Mouse (Mus musculus): ENCODE measurements around the gene Anks1. TPM values are rescaled to one million over a fixed set of nuclear protein-coding genes. Genes with fewer than 3 reads are reported as not detected.

Anks1 gene
- polyA plus RNA-seq, 1 experiment, result 28.9 TPM

GRCm38 (mm10) chr17:28016056-28016797 lies 107.1 kb downstream of the Anks1 start:
- Histone ChIP-seq H3K27ac (ENCODE audit: control insufficient read depth, insufficient read depth, low read depth, low read length, poor library complexity) (peak overlapping the region; percentile 29), H3K4me3 (replicated peaks; ENCODE audit: control insufficient read depth, low read depth, low read length) (no peak overlapping the region), H3K4me1 (ENCODE audit: control insufficient read depth, insufficient read depth, low read length) (peaks cover 16% of the 10 kb centered on the region)
- 43% methylated on average over 8 of the region's 8 CpGs for WGBS
- TF ChIP-seq CTCF (IDR thresholded peaks at IDR 0.05; ENCODE audit: control insufficient read depth, insufficient read depth, low read length) (no peak), POLR2A (IDR thresholded peaks at IDR 0.05; ENCODE audit: borderline replicate concordance, control insufficient read depth, low read depth, low read length) (no peak)

- Histone ChIP-seq H3K4me3 (replicated peaks; ENCODE audit: control insufficient read depth, low read depth, low read length) (no peak overlapping the region), H3K4me1 (ENCODE audit: control insufficient read depth, insufficient read depth, low read length) (peaks cover 12% of the 10 kb centered on the region), H3K27ac (ENCODE audit: control insufficient read depth, insufficient read depth, low read depth, low read length, poor library complexity) (no peak overlapping the region)
- no peak for TF ChIP-seq POLR2A (IDR thresholded peaks at IDR 0.05; ENCODE audit: borderline replicate concordance, control insufficient read depth, low read depth, low read length)
- TF ChIP-seq CTCF (IDR thresholded peaks at IDR 0.05; ENCODE audit: control insufficient read depth, insufficient read depth, low read length), result no peak
- WGBS, result 87% methylated on average over 6 of the region's 6 CpGs
These were observed 109.2 kb downstream of the Anks1 start for GRCm38 (mm10) chr17:28018344-28018743.

GRCm38 (mm10) chr17:28018776-28019175 lies 109.7 kb downstream of the Anks1 start:
- no peak overlapping the region for H3K27ac ChIP-seq (ENCODE audit: control insufficient read depth, insufficient read depth, low read depth, low read length, poor library complexity)
- TF ChIP-seq CTCF (IDR thresholded peaks at IDR 0.05; ENCODE audit: control insufficient read depth, insufficient read depth, low read length), result no peak
- no peak for TF ChIP-seq POLR2A (IDR thresholded peaks at IDR 0.05; ENCODE audit: borderline replicate concordance, control insufficient read depth, low read depth, low read length)
- peaks cover 12% of the 10 kb centered on the region for H3K4me1 ChIP-seq (ENCODE audit: control insufficient read depth, insufficient read depth, low read length)
- WGBS, result 70% methylated on average over 11 of the region's 11 CpGs
- no peak overlapping the region for H3K4me3 ChIP-seq (replicated peaks; ENCODE audit: control insufficient read depth, low read depth, low read length)

GRCm38 (mm10) chr17:28019785-28020696 lies 110.9 kb downstream of the Anks1 start:
- 74% methylated on average over 21 of the region's 21 CpGs for whole genome bisulfite sequencing
- no peak for TF ChIP-seq CTCF (IDR thresholded peaks at IDR 0.05; ENCODE audit: control insufficient read depth, insufficient read depth, low read length)
- TF ChIP-seq POLR2A (IDR thresholded peaks at IDR 0.05; ENCODE audit: borderline replicate concordance, control insufficient read depth, low read depth, low read length), result no peak
- Histone ChIP-seq H3K4me3 (replicated peaks; ENCODE audit: control insufficient read depth, low read depth, low read length) (no peak overlapping the region), H3K27ac (ENCODE audit: control insufficient read depth, insufficient read depth, low read depth, low read length, poor library complexity) (no peak overlapping the region), H3K4me1 (ENCODE audit: control insufficient read depth, insufficient read depth, low read length) (peaks cover 10% of the 10 kb centered on the region)

GRCm38 (mm10) chr17:28021911-28022310 lies 112.8 kb downstream of the Anks1 start:
- peaks cover 3% of the 10 kb centered on the region for H3K4me1 ChIP-seq (ENCODE audit: control insufficient read depth, insufficient read depth, low read length)
- H3K27ac ChIP-seq (ENCODE audit: control insufficient read depth, insufficient read depth, low read depth, low read length, poor library complexity), result no peak overlapping the region
- 83% methylated on average over 10 of the region's 10 CpGs for WGBS
- no peak for TF ChIP-seq POLR2A (IDR thresholded peaks at IDR 0.05; ENCODE audit: borderline replicate concordance, control insufficient read depth, low read depth, low read length)
- TF ChIP-seq CTCF (IDR thresholded peaks at IDR 0.05; ENCODE audit: control insufficient read depth, insufficient read depth, low read length), result no peak
- H3K4me3 ChIP-seq (replicated peaks; ENCODE audit: control insufficient read depth, low read depth, low read length), result no peak overlapping the region

GRCm38 (mm10) chr17:28022854-28023655 lies 113.9 kb downstream of the Anks1 start:
- H3K4me3 ChIP-seq (replicated peaks; ENCODE audit: control insufficient read depth, low read depth, low read length), result no peak overlapping the region
- no peak overlapping the region for H3K27ac ChIP-seq (ENCODE audit: control insufficient read depth, insufficient read depth, low read depth, low read length, poor library complexity)
- TF ChIP-seq POLR2A (IDR thresholded peaks at IDR 0.05; ENCODE audit: borderline replicate concordance, control insufficient read depth, low read depth, low read length) (no peak), CTCF (IDR thresholded peaks at IDR 0.05; ENCODE audit: control insufficient read depth, insufficient read depth, low read length) (no peak)
- peaks cover 2% of the 10 kb centered on the region for H3K4me1 ChIP-seq (ENCODE audit: control insufficient read depth, insufficient read depth, low read length)
- WGBS, result 84% methylated on average over 22 of the region's 22 CpGs

- TF ChIP-seq POLR2A (IDR thresholded peaks at IDR 0.05; ENCODE audit: borderline replicate concordance, control insufficient read depth, low read depth, low read length) (no peak), CTCF (IDR thresholded peaks at IDR 0.05; ENCODE audit: control insufficient read depth, insufficient read depth, low read length) (no peak)
- WGBS, result 55% methylated on average over 5 of the region's 5 CpGs
- Histone ChIP-seq H3K4me1 (ENCODE audit: control insufficient read depth, insufficient read depth, low read length) (no peaks in the 10 kb centered on the region; the same call in none of the 2 replicates), H3K27ac (ENCODE audit: control insufficient read depth, insufficient read depth, low read depth, low read length, poor library complexity) (no peak overlapping the region), H3K4me3 (replicated peaks; ENCODE audit: control insufficient read depth, low read depth, low read length) (no peak overlapping the region)
These were observed 116.4 kb downstream of the Anks1 start for GRCm38 (mm10) chr17:28025541-28025961.
